Mouse (Mus musculus): ENCODE data around the gene Tiparp. TPM values are rescaled to one million over a fixed set of nuclear protein-coding genes. Genes with fewer than 3 reads are reported as not detected.

Tiparp gene
- polyA plus RNA-seq, 1 experiment, result 4.9 TPM

DNA sequence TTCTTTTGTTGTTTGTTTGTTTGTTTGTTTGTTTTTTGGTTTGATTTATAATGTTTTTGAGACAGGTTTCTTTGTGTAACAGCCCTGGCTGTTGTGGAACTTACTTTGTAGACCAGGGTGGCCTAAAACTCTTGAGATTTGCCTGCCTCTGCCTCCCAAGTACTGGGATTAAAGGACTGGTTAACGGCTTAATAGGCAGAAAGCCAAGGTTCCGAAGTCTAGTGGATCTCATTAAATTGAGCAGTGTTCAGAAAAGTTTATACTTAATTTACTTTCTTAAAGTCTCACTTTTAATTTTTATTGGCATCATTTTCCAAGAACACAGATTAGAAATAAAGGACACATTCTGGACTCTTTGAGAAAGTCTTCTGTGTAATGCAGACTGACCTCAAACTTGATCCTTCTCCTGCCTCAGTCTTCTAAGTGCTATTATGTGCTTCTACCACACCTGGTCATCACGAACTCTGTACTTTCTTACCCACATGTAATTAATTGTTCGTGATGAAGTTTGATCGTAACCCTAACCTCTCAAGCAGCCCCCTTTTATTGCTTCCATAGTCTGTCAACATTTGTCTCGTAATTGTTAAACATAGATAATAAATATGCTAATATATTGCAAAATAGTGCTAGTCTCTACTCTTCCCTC lies 12.8 kb downstream of the Tiparp start:
- Histone ChIP-seq H3K4me3 (ENCODE audit: insufficient read depth, low read depth, low read length) (no peak overlapping the region), H3K4me1 (ENCODE audit: control insufficient read depth, insufficient read depth, low read length) (0 out of 2 replicates have a peak, but pooled peaks cover 4% of the 10 kb centered on the region), H3K27ac (ENCODE audit: insufficient read depth, low read depth, low read length) (no peak overlapping the region), H3K27me3 (replicated peaks; ENCODE audit: control insufficient read depth, insufficient read depth, low read length) (no peaks in the 10 kb centered on the region), H3K36me3 (ENCODE audit: control insufficient read depth, insufficient read depth, low read length) (no peaks in the 10 kb centered on the region)
- TF ChIP-seq CTCF (conservative IDR thresholded peaks at IDR 0.05; ENCODE audit: insufficient read depth, insufficient read length, low read depth, low read length) (no peak), POLR2A (IDR thresholded peaks at IDR 0.05; ENCODE audit: low read depth, low read length) (no peak)
- peak; percentile 75 for DNase-seq
- 68% methylated on average over 6 of the region's 6 CpGs for WGBS

GRCm38 (mm10) chr3:65541552-65541935 lies 13.3 kb downstream of the Tiparp start:
- TF ChIP-seq POLR2A (IDR thresholded peaks at IDR 0.05; ENCODE audit: low read depth, low read length) (no peak), CTCF (conservative IDR thresholded peaks at IDR 0.05; ENCODE audit: insufficient read depth, insufficient read length, low read depth, low read length) (no peak)
- DNase-seq, result no peak
- 51% methylated on average over 4 of the region's 4 CpGs for WGBS
- no peak overlapping the region for H3K4me3 ChIP-seq (ENCODE audit: insufficient read depth, low read depth, low read length)
- H3K36me3 ChIP-seq (ENCODE audit: control insufficient read depth, insufficient read depth, low read length), result no peaks in the 10 kb centered on the region
- H3K27me3 ChIP-seq (replicated peaks; ENCODE audit: control insufficient read depth, insufficient read depth, low read length), result no peaks in the 10 kb centered on the region
- H3K27ac ChIP-seq (ENCODE audit: insufficient read depth, low read depth, low read length), result no peak overlapping the region
- 0 out of 2 replicates have a peak, but pooled peaks cover 4% of the 10 kb centered on the region for H3K4me1 ChIP-seq (ENCODE audit: control insufficient read depth, insufficient read depth, low read length)

GRCm38 (mm10) chr3:65549785-65550184 lies 21.6 kb downstream of the Tiparp start:
- peaks cover 8% of the 10 kb centered on the region; the same call in 1 of the 2 replicates for H3K4me1 ChIP-seq (ENCODE audit: control insufficient read depth, insufficient read depth, low read length)
- peaks cover 4% of the 10 kb centered on the region; the same call in 1 of the 2 replicates for H3K36me3 ChIP-seq (ENCODE audit: control insufficient read depth, insufficient read depth, low read length)
- no peak for TF ChIP-seq CTCF (conservative IDR thresholded peaks at IDR 0.05; ENCODE audit: insufficient read depth, insufficient read length, low read depth, low read length)
- TF ChIP-seq POLR2A (IDR thresholded peaks at IDR 0.05; ENCODE audit: low read depth, low read length), result no peak
- H3K27me3 ChIP-seq (replicated peaks; ENCODE audit: control insufficient read depth, insufficient read depth, low read length), result no peaks in the 10 kb centered on the region
- H3K4me3 ChIP-seq (ENCODE audit: insufficient read depth, low read depth, low read length), result no peak overlapping the region
- DNase-seq, result peak; percentile 54
- no peak overlapping the region; the same call in 1 of the 2 replicates for H3K27ac ChIP-seq (ENCODE audit: insufficient read depth, low read depth, low read length)
- WGBS, result 34% methylated on average over 6 of the region's 6 CpGs

DNA sequence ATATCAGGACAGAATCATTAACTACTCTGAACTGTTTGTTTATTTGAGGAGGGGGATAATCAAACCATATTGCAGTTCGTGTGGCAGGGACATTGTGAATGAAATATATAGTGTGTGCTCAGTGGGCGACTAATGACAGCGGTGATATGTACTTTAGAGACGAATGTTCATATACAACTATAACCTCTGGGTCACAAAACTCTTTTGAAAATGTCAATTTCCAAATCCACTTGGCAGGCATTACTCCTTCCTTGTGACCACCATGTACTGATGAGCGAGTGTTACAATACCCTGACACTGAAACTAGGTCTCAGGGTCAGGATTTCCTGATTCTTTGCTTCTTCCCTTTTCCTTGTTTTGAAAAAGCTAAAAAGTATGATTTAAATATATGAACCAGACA lies 22.9 kb downstream of the Tiparp start:
- 59% methylated on average over 5 of the region's 5 CpGs for WGBS
- H3K4me1 ChIP-seq (ENCODE audit: control insufficient read depth, insufficient read depth, low read length), result peaks cover 8% of the 10 kb centered on the region; the same call in 1 of the 2 replicates

DNA sequence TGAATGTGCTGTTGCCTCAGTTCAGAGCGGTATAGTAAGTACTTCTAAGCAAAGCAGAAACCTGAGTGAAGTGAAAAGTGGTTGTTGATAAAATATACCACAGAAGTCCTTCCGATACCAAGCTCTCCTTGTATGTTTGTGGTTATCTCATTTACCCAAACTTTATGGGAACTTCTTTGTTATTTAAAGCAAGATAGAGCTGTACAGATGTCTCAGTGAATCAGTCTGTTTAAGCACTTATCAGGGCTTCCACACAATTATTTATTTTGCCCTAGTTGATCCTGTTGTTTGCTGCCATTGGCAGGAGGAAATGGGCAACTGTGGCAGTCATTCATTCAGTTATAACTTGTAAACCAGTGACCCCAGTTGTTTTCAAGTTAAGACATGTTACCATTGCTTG lies 26.4 kb downstream of the Tiparp start:
- Histone ChIP-seq H3K27ac (ENCODE audit: insufficient read depth, low read depth, low read length) (no peak overlapping the region), H3K4me3 (ENCODE audit: insufficient read depth, low read depth, low read length) (no peak overlapping the region), H3K4me1 (ENCODE audit: control insufficient read depth, insufficient read depth, low read length) (peaks cover 8% of the 10 kb centered on the region; the same call in 1 of the 2 replicates), H3K27me3 (replicated peaks; ENCODE audit: control insufficient read depth, insufficient read depth, low read length) (no peaks in the 10 kb centered on the region), H3K36me3 (ENCODE audit: control insufficient read depth, insufficient read depth, low read length) (peaks cover 4% of the 10 kb centered on the region; the same call in 1 of the 2 replicates)
- WGBS, result 96% methylated on average over 2 of the region's 2 CpGs
- no peak for DNase-seq
- TF ChIP-seq CTCF (conservative IDR thresholded peaks at IDR 0.05; ENCODE audit: insufficient read depth, insufficient read length, low read depth, low read length) (no peak), POLR2A (IDR thresholded peaks at IDR 0.05; ENCODE audit: low read depth, low read length) (no peak)

More for the DNA sequence above, 22.9 kb downstream of the Tiparp start:
- TF ChIP-seq POLR2A (IDR thresholded peaks at IDR 0.05; ENCODE audit: low read depth, low read length) (no peak), CTCF (conservative IDR thresholded peaks at IDR 0.05; ENCODE audit: insufficient read depth, insufficient read length, low read depth, low read length) (no peak)
- H3K27me3 ChIP-seq (replicated peaks; ENCODE audit: control insufficient read depth, insufficient read depth, low read length), result no peaks in the 10 kb centered on the region
- no peak for DNase-seq
- no peak overlapping the region for H3K27ac ChIP-seq (ENCODE audit: insufficient read depth, low read depth, low read length)
- H3K36me3 ChIP-seq (ENCODE audit: control insufficient read depth, insufficient read depth, low read length), result peaks cover 4% of the 10 kb centered on the region; the same call in 1 of the 2 replicates
- no peak overlapping the region for H3K4me3 ChIP-seq (ENCODE audit: insufficient read depth, low read depth, low read length)

GRCm38 (mm10) chr3:65558679-65559078 lies 30.5 kb downstream of the Tiparp start:
- 83% methylated on average over 4 of the region's 4 CpGs for WGBS
- TF ChIP-seq POLR2A (IDR thresholded peaks at IDR 0.05; ENCODE audit: low read depth, low read length) (no peak), CTCF (conservative IDR thresholded peaks at IDR 0.05; ENCODE audit: insufficient read depth, insufficient read length, low read depth, low read length) (no peak)
- peaks cover 4% of the 10 kb centered on the region; the same call in 1 of the 2 replicates for H3K4me1 ChIP-seq (ENCODE audit: control insufficient read depth, insufficient read depth, low read length)
- H3K36me3 ChIP-seq (ENCODE audit: control insufficient read depth, insufficient read depth, low read length), result peaks cover 2% of the 10 kb centered on the region; the same call in 1 of the 2 replicates
- no peak for DNase-seq
- no peaks in the 10 kb centered on the region for H3K27me3 ChIP-seq (replicated peaks; ENCODE audit: control insufficient read depth, insufficient read depth, low read length)
- H3K27ac ChIP-seq (ENCODE audit: insufficient read depth, low read depth, low read length), result no peak overlapping the region
- no peak overlapping the region for H3K4me3 ChIP-seq (ENCODE audit: insufficient read depth, low read depth, low read length)

DNA sequence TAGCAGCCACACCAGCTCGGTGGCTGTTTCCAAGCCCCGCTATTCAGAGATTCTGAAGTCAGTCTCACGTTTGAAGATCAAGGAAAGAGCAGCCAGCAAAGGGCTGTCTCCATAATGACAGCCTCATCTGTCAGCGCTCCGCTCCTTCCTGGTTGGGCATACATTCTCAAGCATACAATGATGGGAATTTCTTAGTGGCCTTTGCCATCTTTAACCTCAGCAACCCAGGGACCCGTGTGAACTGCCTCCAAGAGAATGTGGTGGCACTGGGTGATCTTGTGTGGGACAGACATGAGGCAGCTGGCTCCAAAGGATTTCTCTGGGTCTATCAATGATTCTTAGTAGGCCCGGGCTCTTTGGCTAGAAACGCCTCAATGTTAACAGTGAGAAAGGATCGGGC lies 34.0 kb downstream of the Tiparp start:
- no peaks in the 10 kb centered on the region for H3K36me3 ChIP-seq (ENCODE audit: control insufficient read depth, insufficient read depth, low read length)
- no peaks in the 10 kb centered on the region for H3K27me3 ChIP-seq (replicated peaks; ENCODE audit: control insufficient read depth, insufficient read depth, low read length)
- WGBS, result 84% methylated on average over 9 of the region's 9 CpGs
- H3K27ac ChIP-seq (ENCODE audit: insufficient read depth, low read depth, low read length), result no peak overlapping the region
- DNase-seq, result no peak
- TF ChIP-seq POLR2A (IDR thresholded peaks at IDR 0.05; ENCODE audit: low read depth, low read length) (no peak), CTCF (conservative IDR thresholded peaks at IDR 0.05; ENCODE audit: insufficient read depth, insufficient read length, low read depth, low read length) (no peak)
- peaks cover 18% of the 10 kb centered on the region; the same call in 1 of the 2 replicates for H3K4me1 ChIP-seq (ENCODE audit: control insufficient read depth, insufficient read depth, low read length)
- no peak overlapping the region for H3K4me3 ChIP-seq (ENCODE audit: insufficient read depth, low read depth, low read length)

Measured in kidney, adult 2 months (tissue).